ENCODE assay signal across 7 mouse cellular contexts in genomic region chr17:35667334-35668065, GRCm38 (mm10). TPM values are rescaled to one million over a fixed set of nuclear protein-coding genes. Genes with fewer than 3 reads are reported as not detected.
DNase-seq lines count a peak whose midpoint lies in the region; ATAC-seq and TF ChIP-seq lines count a peak whose summit lies in the region.

TSS of gene Vars2 (minus strand) at chr17:35667592.

- no peak for TF ChIP-seq CTCF in kidney, adult 2 months (conservative IDR thresholded peaks at IDR 0.05; ENCODE audit: insufficient read depth, insufficient read length, low read depth, low read length)
- no peak for TF ChIP-seq CTCF in spleen, adult 2 months (IDR thresholded peaks at IDR 0.05; ENCODE audit: extremely low read depth, insufficient read depth, insufficient read length, insufficient replicate concordance)

- peak within 1 kb of the TSS; percentile 85 for H3K27ac ChIP-seq in embryonic facial prominence, embryonic 12.5 days
- peak within 1 kb of the TSS; percentile 51 for H3K27ac ChIP-seq in kidney, adult 2 months (ENCODE audit: insufficient read depth, low read depth, low read length)
- peak within 1 kb of the TSS; percentile 91 for H3K27ac ChIP-seq in limb, embryonic 12.5 days
- H3K27ac ChIP-seq in midbrain, embryonic 15.5 days = peak within 1 kb of the TSS; percentile 85
- peak within 1 kb of the TSS; percentile 71 for H3K27ac ChIP-seq in spleen, adult 2 months (ENCODE audit: insufficient read depth, low read length)

- peak; percentile 84 for ATAC-seq in embryonic facial prominence, embryonic 12.5 days (ENCODE audit: insufficient number of reproducible peaks, insufficient read depth, low FRiP score, low TSS enrichment)
- peak; percentile 90 for ATAC-seq in limb, embryonic 12.5 days (ENCODE audit: insufficient number of reproducible peaks, insufficient read depth, low FRiP score, low TSS enrichment, low read depth)
- peak; percentile 93 for ATAC-seq in midbrain, embryonic 15.5 days (replicated peaks)

- peaks cover 38% of the 10 kb centered on the region for H3K36me3 ChIP-seq in embryonic facial prominence, embryonic 12.5 days
- no peaks in the 10 kb centered on the region for H3K36me3 ChIP-seq in kidney, adult 2 months (ENCODE audit: control insufficient read depth, insufficient read depth, low read length)
- H3K36me3 ChIP-seq in limb, embryonic 12.5 days = peaks cover 49% of the 10 kb centered on the region
- H3K36me3 ChIP-seq in midbrain, embryonic 15.5 days (replicated peaks) = 0 out of 2 replicates have a peak, but pooled peaks cover 5% of the 10 kb centered on the region
- peaks cover 6% of the 10 kb centered on the region for H3K36me3 ChIP-seq in spleen, adult 2 months (ENCODE audit: control insufficient read depth, insufficient read depth, low read length)

- no peaks in the 10 kb centered on the region for H3K27me3 ChIP-seq in embryonic facial prominence, embryonic 12.5 days
- no peaks in the 10 kb centered on the region for H3K27me3 ChIP-seq in kidney, adult 2 months (replicated peaks; ENCODE audit: control insufficient read depth, insufficient read depth, low read length)
- no peaks in the 10 kb centered on the region for H3K27me3 ChIP-seq in limb, embryonic 12.5 days
- no peaks in the 10 kb centered on the region for H3K27me3 ChIP-seq in midbrain, embryonic 15.5 days (replicated peaks)
- no peaks in the 10 kb centered on the region for H3K27me3 ChIP-seq in spleen, adult 2 months (ENCODE audit: control insufficient read depth, insufficient read depth, low read length)

- peak within 1 kb of the TSS; percentile 72 for H3K4me3 ChIP-seq in embryonic facial prominence, embryonic 12.5 days
- H3K4me3 ChIP-seq in kidney, adult 2 months (ENCODE audit: insufficient read depth, low read depth, low read length) = peak within 1 kb of the TSS; percentile 81
- H3K4me3 ChIP-seq in limb, embryonic 12.5 days (replicated peaks) = peak within 1 kb of the TSS; percentile 75
- H3K4me3 ChIP-seq in midbrain, embryonic 15.5 days = peak within 1 kb of the TSS; percentile 67
- peak within 1 kb of the TSS; percentile 74 for H3K4me3 ChIP-seq in spleen, adult 2 months (ENCODE audit: extremely low read depth, insufficient read depth, insufficient read length)

- H3K4me2 ChIP-seq in embryonic facial prominence, embryonic 12.5 days (replicated peaks) = peak within 1 kb of the TSS; percentile 89
- H3K4me2 ChIP-seq in limb, embryonic 12.5 days = peak within 1 kb of the TSS; percentile 91
- peak within 1 kb of the TSS; percentile 85 for H3K4me2 ChIP-seq in midbrain, embryonic 15.5 days

- peak within 1 kb of the TSS; percentile 90 for H3K9ac ChIP-seq in embryonic facial prominence, embryonic 12.5 days
- H3K9ac ChIP-seq in limb, embryonic 12.5 days (replicated peaks) = peak within 1 kb of the TSS; percentile 89
- H3K9ac ChIP-seq in midbrain, embryonic 15.5 days = peak within 1 kb of the TSS; percentile 90

- WGBS in embryonic facial prominence, embryonic 12.5 days = 0% methylated on average over 61 of the region's 61 CpGs
- under 1% methylated on average over 61 of the region's 61 CpGs for WGBS in kidney, adult 2 months
- whole genome bisulfite sequencing in limb, embryonic 12.5 days = under 1% methylated on average over 61 of the region's 61 CpGs
- 0% methylated on average over 61 of the region's 61 CpGs for WGBS in midbrain, embryonic 15.5 days
- under 1% methylated on average over 61 of the region's 61 CpGs for WGBS in spleen, adult 2 months

- no peaks in the 10 kb centered on the region for H3K9me3 ChIP-seq in embryonic facial prominence, embryonic 12.5 days
- no peaks in the 10 kb centered on the region for H3K9me3 ChIP-seq in limb, embryonic 12.5 days
- no peaks in the 10 kb centered on the region for H3K9me3 ChIP-seq in midbrain, embryonic 15.5 days

- H3K4me1 ChIP-seq in embryonic facial prominence, embryonic 12.5 days = peaks cover 16% of the 10 kb centered on the region
- no peaks in the 10 kb centered on the region for H3K4me1 ChIP-seq in kidney, adult 2 months (ENCODE audit: control insufficient read depth, insufficient read depth, low read length)
- H3K4me1 ChIP-seq in limb, embryonic 12.5 days (replicated peaks) = peaks cover 20% of the 10 kb centered on the region
- H3K4me1 ChIP-seq in midbrain, embryonic 15.5 days = peaks cover 16% of the 10 kb centered on the region
- 0 out of 2 replicates have a peak, but pooled peaks cover 2% of the 10 kb centered on the region for H3K4me1 ChIP-seq in spleen, adult 2 months (ENCODE audit: control insufficient read depth, insufficient read depth, insufficient read length)

- peak; percentile 96 for DNase-seq in adrenal gland, postnatal 25 days
- peak; percentile 96 to 98 for DNase-seq in heart, adult 18-20 months
- peak; percentile 98 for DNase-seq in kidney, adult 2 months
- peak; percentile 86 to 94 for DNase-seq in spleen, adult 2 months (ENCODE audit: low read depth in 1 of 2, low spot score in 2 of 2)

- peak; percentile 77 for TF ChIP-seq POLR2A in kidney, adult 2 months (IDR thresholded peaks at IDR 0.05; ENCODE audit: low read depth, low read length)
- TF ChIP-seq POLR2A in spleen, adult 2 months (IDR thresholded peaks at IDR 0.05; ENCODE audit: low read depth, low read length) = peak; percentile 57

RNA-seq across cellular contexts. Expression of gene Vars2, which starts in this region (rescaled TPM):
- total RNA-seq in adrenal gland, postnatal 25 days (2021) = 41.5 and 65.4 TPM in 2 replicates
- 18.5 and 23.6 TPM in 2 replicates for polyA plus RNA-seq in embryonic facial prominence, embryonic 12.5 days (2016; fragmentation: Nextera tagmentation; extraction: Ambion mirVana)
- 10 to 100 TPM; 27.6 to 28.9 TPM for total RNA-seq in heart, adult 18-20 months (2021)
- 21.5 and 31.3 TPM in 2 replicates for polyA plus RNA-seq in kidney, adult 2 months (2012; rRNA removed)
- 20.0 and 23.4 TPM in 2 replicates for polyA plus RNA-seq in limb, embryonic 12.5 days (2016; fragmentation: Nextera tagmentation; extraction: Ambion mirVana)
- 16.3 and 16.5 TPM in 2 replicates for polyA plus RNA-seq in midbrain, embryonic 15.5 days (2015; fragmentation: Nextera tagmentation; extraction: Ambion mirVana)
- polyA plus RNA-seq in spleen, adult 2 months (2012; rRNA removed) = 28.9 and 37.3 TPM in 2 replicates

Comparison
In these comparisons a context has a peak if more than half of its experiments do, and no peak if none do; other contexts are left out.
1. Peak in every context shown above with its lines: DNase-seq, ATAC-seq, H3K4me3 ChIP-seq and H3K27ac ChIP-seq.